29 mouse cellular contexts compared by ENCODE assay signal in genomic region chr5:46926324-46926723, GRCm38 (mm10).
DNase-seq lines count a peak whose midpoint lies in the region; ATAC-seq and TF ChIP-seq lines count a peak whose summit lies in the region.
"Had no signal": no experiment of that assay in that cellular context is flagged by ENCODE, and none has a peak within 500 bp of the region (broad histone marks: within the 10 kb centered on the region; RNA-seq: fewer than 3 reads in every experiment).

No protein-coding gene starts in this region.

- TF ChIP-seq POLR2A in brain, embryonic 14.5 days (IDR thresholded peaks at IDR 0.05; ENCODE audit: borderline replicate concordance, extremely low read depth, insufficient read depth, insufficient read length, poor library complexity, severe bottlenecking) = no peak

- no peaks in the 10 kb centered on the region for H3K9me3 ChIP-seq in megakaryocyte, embryonic 14.5 days
- H3K9me3 ChIP-seq: embryonic facial prominence, embryonic 13.5 days; embryonic facial prominence, embryonic 15.5 days; forebrain, embryonic 10.5 days; forebrain, embryonic 12.5 days; G1E had no signal

- no peaks in the 10 kb centered on the region for H3K36me3 ChIP-seq in megakaryocyte, embryonic 14.5 days (replicated peaks; ENCODE audit: low read length)
- H3K36me3 ChIP-seq: embryonic facial prominence, embryonic 13.5 days; embryonic facial prominence, embryonic 15.5 days; forebrain, embryonic 10.5 days; forebrain, embryonic 12.5 days; G1E had no signal

- no peaks in the 10 kb centered on the region; the same call in 1 of the 2 replicates for H3K4me1 ChIP-seq in megakaryocyte, embryonic 14.5 days
- H3K4me1 ChIP-seq: embryonic facial prominence, embryonic 13.5 days; embryonic facial prominence, embryonic 15.5 days; forebrain, embryonic 10.5 days; forebrain, embryonic 12.5 days had no signal

- peak; percentile 9 for DNase-seq in brain, embryonic 14.5 days (ENCODE audit: low read depth)
- DNase-seq in left cerebral cortex, postnatal 4 days = no peak
- no peak for DNase-seq in left cerebral cortex, adult 2 months (ENCODE audit: extremely low spot score in 1 of 2, low spot score in 2 of 2)
- DNase-seq: adrenal gland, adult 8-10 months; adrenal gland, postnatal 14 days; adrenal gland, postnatal 36 days; B cell, adult 2 months; cerebellum, adult 11 months; cerebellum, adult 18-20 months; cerebellum, adult 8-10 months; cerebellum, adult 9-11 months; cerebellum, postnatal 14 days; cerebellum, postnatal 36 days had no signal

- no peak for ATAC-seq in megakaryocyte, adult 5-6 weeks (ENCODE audit: poor library complexity, severe bottlenecking)
- ATAC-seq in hematopoietic stem cell, adult 5-6 weeks (replicated peaks in 1 of 2; ENCODE audit: insufficient read depth in 1 of 2, low FRiP score in 2 of 2, low TSS enrichment in 1 of 2, low read depth in 1 of 2, poor library complexity in 2 of 2, severe bottlenecking in 2 of 2) = peak; percentile 90 to 93
- peak; percentile 70 for ATAC-seq in megakaryocyte-erythroid progenitor cell, adult 5-6 weeks (replicated peaks; ENCODE audit: low FRiP score, low TSS enrichment, poor library complexity, severe bottlenecking)
- ATAC-seq: activated CD4-positive, CD25-positive, alpha-beta regulatory T cell, adult 4 months; CD4-positive, CD25-positive, alpha-beta regulatory T cell, adult 4 months; forebrain, embryonic 14.5 days; forebrain, embryonic 16.5 days; Patski had no signal

- H3K27ac ChIP-seq in left cerebral cortex, adult 2 months = no peak overlapping the region
- H3K27ac ChIP-seq: embryonic facial prominence, embryonic 13.5 days; embryonic facial prominence, embryonic 15.5 days; forebrain, embryonic 10.5 days; forebrain, embryonic 12.5 days had no signal

- H3K4me3 ChIP-seq in megakaryocyte, embryonic 14.5 days (replicated peaks) = peak overlapping the region; percentile 46
- no peak overlapping the region for H3K4me3 ChIP-seq in left cerebral cortex, adult 2 months
- H3K4me3 ChIP-seq: embryonic facial prominence, embryonic 13.5 days; embryonic facial prominence, embryonic 15.5 days; erythroblast, embryonic 14.5 days; forebrain, embryonic 10.5 days; forebrain, embryonic 12.5 days had no signal

- no peak for TF ChIP-seq CTCF in brain, embryonic 14.5 days (IDR thresholded peaks at IDR 0.05; ENCODE audit: borderline replicate concordance, extremely low read depth, insufficient read depth, insufficient read length)
- TF ChIP-seq CTCF in left cerebral cortex, adult 2 months (IDR thresholded peaks at IDR 0.05) = no peak

- H3K27me3 ChIP-seq in megakaryocyte, embryonic 14.5 days (replicated peaks) = no peaks in the 10 kb centered on the region
- H3K27me3 ChIP-seq: CH12.LX; embryonic facial prominence, embryonic 13.5 days; embryonic facial prominence, embryonic 15.5 days; forebrain, embryonic 12.5 days had no signal

- intact Hi-C loops in left cerebral cortex, postnatal 4 days (cut with DNase I) = loop anchor here (10.0 kb wide), 1 partner anchor 282 kb away; no protein-coding TSS in a partner anchor
- intact Hi-C loops in left cerebral cortex, adult 2 months (cut with DNase I) = no loop called here
